Mouse (Mus musculus) heart, embryonic 15.5 days (tissue): ENCODE data around the gene Morc2a. TPM values are rescaled to one million over a fixed set of nuclear protein-coding genes. Genes with fewer than 3 reads are reported as not detected.

ENCODE experiments used
- ATAC-seq: fragments of 200-750 bp; cut with Nextera tagmentation; replicated peaks from 2 replicates; pipeline ENCODE4 v1.8.0; 2017; ENCODE audit warnings: low read depth, moderate TSS enrichment; ENCODE audit not compliant: insufficient number of reproducible peaks, insufficient read depth, low FRiP score
- H3K27ac ChIP-seq: fragments of 300-500 bp; sonication (generic); 2 replicates; pipeline ENCODE4 v1.5.1; 2015; ENCODE audit warnings: mild to moderate bottlenecking, inconsistent platforms
- H3K27me3 ChIP-seq: fragments of 300-500 bp; sonication (generic); 2 replicates; pipeline ENCODE4 v1.6.1; 2015; ENCODE audit warnings: inconsistent platforms
- H3K36me3 ChIP-seq: fragments of 300-500 bp; sonication (generic); 2 replicates; pipeline ENCODE4 v1.6.1; 2015; ENCODE audit warnings: mild to moderate bottlenecking, inconsistent platforms
- H3K4me1 ChIP-seq: fragments of 300-500 bp; sonication (generic); replicated peaks from 2 replicates; pipeline ENCODE4 v1.6.1; 2015; ENCODE audit warnings: inconsistent platforms
- H3K4me2 ChIP-seq: fragments of 300-500 bp; sonication (generic); 2 replicates; pipeline ENCODE4 v1.6.1; 2015; ENCODE audit warnings: inconsistent platforms, mild to moderate bottlenecking, moderate library complexity
- H3K4me3 ChIP-seq: fragments of 300-500 bp; sonication (generic); 2 replicates; pipeline ENCODE4 v1.5.1; 2015; ENCODE audit warnings: mild to moderate bottlenecking, inconsistent platforms
- H3K9ac ChIP-seq: fragments of 300-500 bp; sonication (generic); 2 replicates; pipeline ENCODE4 v1.6.1; 2015; ENCODE audit warnings: mild to moderate bottlenecking, inconsistent platforms
- H3K9me3 ChIP-seq: fragments of 300-500 bp; sonication (generic); replicated peaks from 2 replicates; pipeline ENCODE4 v1.6.1; 2016; ENCODE audit warnings: inconsistent platforms
- WGBS: fragments of 180-500 bp; shearing (Covaris S2); methylation state at CpG from one replicate; pipeline ENCODE4 v1.1.7; 2015; ENCODE audit warnings: mixed read lengths; 5-methylcytosine and 5-hydroxymethylcytosine counted together
- polyA plus RNA-seq: library from polyadenylated mRNA; unstranded; fragments of >200 nt; fragmentation: Nextera tagmentation; extraction: Ambion mirVana; gene quantifications from 2 replicates; pipeline ENCODE4 v1.2.1, GENCODE M21; 2015

Morc2a gene
- polyA plus RNA-seq, 1 experiment from 2014 or later = 15.7 TPM

GRCm38 (mm10) chr11:3684723-3685430 is 35.9 kb downstream of the Morc2a start:
- ATAC-seq = no peak
- WGBS = 93% methylated on average over 5 of the region's 5 CpGs

GRCm38 (mm10) chr11:3685431-3685830 is 36.4 kb downstream of the Morc2a start:
- H3K36me3 ChIP-seq = peaks cover 90% of the 10 kb centered on the region
- no peaks in the 10 kb centered on the region for H3K27me3 ChIP-seq
- ATAC-seq = no peak
- 92% methylated on average over 8 of the region's 8 CpGs for WGBS
- H3K9me3 ChIP-seq = no peaks in the 10 kb centered on the region
- H3K9ac ChIP-seq = no peak overlapping the region
- no peak overlapping the region for H3K4me3 ChIP-seq
- H3K27ac ChIP-seq = no peak overlapping the region
- H3K4me1 ChIP-seq = no peaks in the 10 kb centered on the region
- no peak overlapping the region for H3K4me2 ChIP-seq

More at GRCm38 (mm10) chr11:3684723-3685430, 35.9 kb downstream of the Morc2a start:
- no peaks in the 10 kb centered on the region for H3K4me1 ChIP-seq
- no peak overlapping the region for H3K4me2 ChIP-seq
- H3K4me3 ChIP-seq = no peak overlapping the region
- H3K9me3 ChIP-seq = no peaks in the 10 kb centered on the region
- H3K27ac ChIP-seq = no peak overlapping the region
- peaks cover 90% of the 10 kb centered on the region for H3K36me3 ChIP-seq
- H3K9ac ChIP-seq = no peak overlapping the region
- no peaks in the 10 kb centered on the region for H3K27me3 ChIP-seq

- Histone ChIP-seq H3K4me1 (no peaks in the 10 kb centered on the region), H3K27me3 (no peaks in the 10 kb centered on the region), H3K4me3 (no peak overlapping the region), H3K27ac (no peak overlapping the region), H3K36me3 (peaks cover 90% of the 10 kb centered on the region), H3K4me2 (no peak overlapping the region), H3K9ac (no peak overlapping the region), H3K9me3 (no peaks in the 10 kb centered on the region)
- 87% methylated on average over 2 of the region's 2 CpGs for WGBS
- no peak for ATAC-seq
Measured at GRCm38 (mm10) chr11:3686318-3686717, 37.3 kb downstream of the Morc2a start.

GRCm38 (mm10) chr11:3686885-3687284 is 37.9 kb downstream of the Morc2a start:
- peaks cover 89% of the 10 kb centered on the region for H3K36me3 ChIP-seq
- 88% methylated on average over 2 of the region's 2 CpGs for WGBS

GRCm38 (mm10) chr11:3691746-3692145 is 42.8 kb downstream of the Morc2a start:
- H3K27me3 ChIP-seq = no peaks in the 10 kb centered on the region
- no peak overlapping the region for H3K27ac ChIP-seq
- ATAC-seq = no peak
- WGBS = 76% methylated on average over 2 of the region's 2 CpGs
- H3K9me3 ChIP-seq = no peaks in the 10 kb centered on the region
- H3K4me2 ChIP-seq = no peak overlapping the region
- H3K36me3 ChIP-seq = peaks cover 47% of the 10 kb centered on the region
- no peak overlapping the region for H3K4me3 ChIP-seq
- no peak overlapping the region for H3K9ac ChIP-seq
- H3K4me1 ChIP-seq = no peaks in the 10 kb centered on the region

More at GRCm38 (mm10) chr11:3686885-3687284, 37.9 kb downstream of the Morc2a start:
- Histone ChIP-seq H3K9ac (no peak overlapping the region), H3K4me1 (no peaks in the 10 kb centered on the region), H3K27me3 (no peaks in the 10 kb centered on the region), H3K9me3 (no peaks in the 10 kb centered on the region), H3K27ac (no peak overlapping the region), H3K4me3 (no peak overlapping the region), H3K4me2 (no peak overlapping the region)
- ATAC-seq = no peak

GRCm38 (mm10) chr11:3696086-3696616 is 47.2 kb downstream of the Morc2a start:
- Histone ChIP-seq H3K27ac (no peak overlapping the region), H3K4me2 (no peak overlapping the region), H3K9me3 (no peaks in the 10 kb centered on the region), H3K4me3 (no peak overlapping the region), H3K27me3 (no peaks in the 10 kb centered on the region), H3K36me3 (peaks cover 5% of the 10 kb centered on the region; the same call in 1 of the 2 replicates), H3K4me1 (no peaks in the 10 kb centered on the region), H3K9ac (no peak overlapping the region)
- WGBS = 80% methylated on average over 5 of the region's 5 CpGs
- ATAC-seq = no peak

GRCm38 (mm10) chr11:3697441-3697840 is 48.5 kb downstream of the Morc2a start:
- H3K4me1 ChIP-seq = no peaks in the 10 kb centered on the region
- H3K9ac ChIP-seq = no peak overlapping the region
- ATAC-seq = no peak
- no peak overlapping the region for H3K27ac ChIP-seq
- 84% methylated on average over 3 of the region's 3 CpGs for WGBS
- no peaks in the 10 kb centered on the region for H3K9me3 ChIP-seq
- no peak overlapping the region for H3K4me2 ChIP-seq
- H3K4me3 ChIP-seq = no peak overlapping the region
- H3K27me3 ChIP-seq = no peaks in the 10 kb centered on the region
- no peaks in the 10 kb centered on the region; the same call in 1 of the 2 replicates for H3K36me3 ChIP-seq

- ATAC-seq = no peak
- 68% methylated on average over 7 of the region's 7 CpGs for WGBS
Measured at GRCm38 (mm10) chr11:3703089-3703992, 54.4 kb downstream of the Morc2a start.

GRCm38 (mm10) chr11:3704404-3704803 is 55.4 kb downstream of the Morc2a start:
- WGBS = 70% methylated on average over 8 of the region's 8 CpGs
- Histone ChIP-seq H3K4me3 (no peak overlapping the region), H3K27ac (no peak overlapping the region), H3K27me3 (peaks cover 10% of the 10 kb centered on the region), H3K4me2 (no peak overlapping the region), H3K9me3 (no peaks in the 10 kb centered on the region), H3K36me3 (no peaks in the 10 kb centered on the region), H3K4me1 (no peaks in the 10 kb centered on the region; the same call in 1 of the 2 replicates), H3K9ac (no peak overlapping the region)
- ATAC-seq = no peak

More at GRCm38 (mm10) chr11:3703089-3703992, 54.4 kb downstream of the Morc2a start:
- Histone ChIP-seq H3K4me2 (no peak overlapping the region), H3K4me1 (no peaks in the 10 kb centered on the region; the same call in 1 of the 2 replicates), H3K27ac (no peak overlapping the region), H3K27me3 (peaks cover 10% of the 10 kb centered on the region), H3K36me3 (no peaks in the 10 kb centered on the region), H3K9ac (no peak overlapping the region), H3K4me3 (no peak overlapping the region), H3K9me3 (no peaks in the 10 kb centered on the region)

GRCm38 (mm10) chr11:3707057-3707456 is 58.1 kb downstream of the Morc2a start:
- H3K27me3 ChIP-seq = peaks cover 10% of the 10 kb centered on the region
- WGBS = 68% methylated on average over 8 of the region's 8 CpGs
- H3K9me3 ChIP-seq = no peaks in the 10 kb centered on the region
- H3K27ac ChIP-seq = no peak overlapping the region
- H3K36me3 ChIP-seq = no peaks in the 10 kb centered on the region
- no peak overlapping the region for H3K9ac ChIP-seq
- H3K4me2 ChIP-seq = no peak overlapping the region
- H3K4me1 ChIP-seq = no peaks in the 10 kb centered on the region; the same call in 1 of the 2 replicates
- no peak overlapping the region for H3K4me3 ChIP-seq
- ATAC-seq = no peak

GRCm38 (mm10) chr11:3710203-3710602 is 61.2 kb downstream of the Morc2a start:
- Histone ChIP-seq H3K9me3 (no peaks in the 10 kb centered on the region), H3K9ac (no peak overlapping the region), H3K4me3 (no peak overlapping the region), H3K36me3 (no peaks in the 10 kb centered on the region), H3K4me2 (no peak overlapping the region), H3K27me3 (peaks cover 5% of the 10 kb centered on the region), H3K4me1 (no peaks in the 10 kb centered on the region; the same call in 1 of the 2 replicates), H3K27ac (no peak overlapping the region)
- ATAC-seq = no peak
- 60% methylated on average over 14 of the region's 14 CpGs for WGBS
